Mouse (Mus musculus): ENCODE results near the gene Peli2. TPM values are rescaled to one million over a fixed set of nuclear protein-coding genes. Genes with fewer than 3 reads are reported as not detected.

Gene Peli2
- polyA plus RNA-seq, 1 experiment, result not detected

DNA sequence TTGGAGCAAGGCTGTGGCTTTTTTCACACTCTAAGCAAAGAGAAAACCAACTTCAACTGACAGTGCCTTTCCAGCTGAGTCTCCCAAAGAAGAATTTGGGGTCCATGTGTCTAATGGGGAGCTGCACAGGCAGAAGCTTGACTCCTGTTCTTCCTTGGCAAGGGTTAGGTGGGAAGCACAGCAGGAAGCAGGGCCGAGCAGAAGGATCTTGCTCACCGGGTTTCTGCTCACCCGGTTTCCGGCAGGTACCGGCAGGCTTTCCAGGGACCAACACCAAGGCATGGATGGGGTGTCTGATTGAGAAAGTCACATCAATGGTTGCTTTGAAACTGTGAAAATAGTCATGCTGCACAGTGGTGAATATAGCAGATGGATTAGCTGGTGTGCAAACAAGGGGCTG is 70.3 kb downstream of the Peli2 start:
- TF ChIP-seq GATA1 (IDR thresholded peaks at IDR 0.05; ENCODE audit: low read length), result no peak

GRCm38 (mm10) chr14:48191925-48192324 is 71.3 kb downstream of the Peli2 start:
- no peak for TF ChIP-seq GATA1 (IDR thresholded peaks at IDR 0.05; ENCODE audit: low read length)

DNA sequence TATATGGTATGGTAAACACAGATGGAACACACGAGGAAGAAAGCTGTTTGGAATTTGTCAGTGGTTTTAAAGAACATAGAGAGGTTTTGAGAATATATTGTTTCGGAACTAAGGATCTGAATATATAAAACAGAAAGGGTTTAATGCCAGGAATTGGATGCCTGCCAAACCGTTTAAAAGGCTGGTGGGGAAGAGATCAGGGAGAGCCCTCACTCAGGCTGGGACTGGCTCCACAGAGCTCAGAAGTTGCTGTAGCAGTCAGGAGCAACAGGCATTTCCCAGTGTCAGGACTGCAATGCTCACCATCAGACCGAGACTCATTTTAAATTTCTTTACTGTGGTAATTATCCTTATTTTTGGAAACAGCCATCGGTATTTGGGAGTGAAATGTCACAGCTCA is 76.2 kb downstream of the Peli2 start:
- TF ChIP-seq GATA1 (IDR thresholded peaks at IDR 0.05; ENCODE audit: low read length), result no peak

DNA sequence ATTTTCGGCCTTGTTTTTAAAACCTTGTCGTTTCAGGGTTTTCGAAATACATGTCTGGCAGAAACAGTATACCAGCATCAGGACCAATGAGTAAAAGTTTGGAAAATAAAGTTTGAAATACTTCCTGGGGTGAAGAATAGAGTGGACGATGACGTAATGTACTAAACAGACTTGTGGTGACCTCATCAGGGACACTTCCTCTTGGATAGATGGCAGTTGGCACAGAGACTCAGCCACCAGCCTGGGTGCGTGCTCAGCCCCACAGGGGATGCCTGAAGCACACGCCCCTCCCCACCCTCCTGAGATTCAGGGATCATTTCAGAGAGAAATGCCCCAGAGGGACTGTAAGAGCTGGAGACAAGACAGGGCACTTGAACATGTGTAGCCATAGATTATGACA is 76.7 kb downstream of the Peli2 start:
- no peak for TF ChIP-seq GATA1 (IDR thresholded peaks at IDR 0.05; ENCODE audit: low read length)

- TF ChIP-seq GATA1 (IDR thresholded peaks at IDR 0.05; ENCODE audit: low read length), result no peak
Measured at GRCm38 (mm10) chr14:48198190-48198954, 77.7 kb downstream of the Peli2 start.

DNA sequence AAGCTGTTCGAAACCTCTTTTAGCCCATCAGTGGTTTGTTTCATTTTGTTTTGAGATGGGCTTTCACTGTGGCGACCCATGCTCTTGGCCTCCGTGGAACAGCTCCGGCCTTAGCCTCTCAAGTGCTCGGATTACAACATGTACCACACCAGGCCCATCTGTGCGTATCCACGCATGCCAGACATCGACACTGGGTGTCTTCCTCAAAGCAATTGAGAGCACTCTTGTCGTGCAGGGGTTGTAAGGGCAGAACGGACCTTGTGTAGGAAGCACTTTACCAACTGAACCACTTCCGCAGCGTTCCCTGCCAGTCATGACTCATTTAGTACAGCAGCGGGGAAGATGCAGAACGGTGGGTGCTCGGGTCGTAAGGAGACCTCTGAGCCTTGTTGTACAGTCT is 78.3 kb downstream of the Peli2 start:
- TF ChIP-seq GATA1 (IDR thresholded peaks at IDR 0.05; ENCODE audit: low read length), result no peak

DNA sequence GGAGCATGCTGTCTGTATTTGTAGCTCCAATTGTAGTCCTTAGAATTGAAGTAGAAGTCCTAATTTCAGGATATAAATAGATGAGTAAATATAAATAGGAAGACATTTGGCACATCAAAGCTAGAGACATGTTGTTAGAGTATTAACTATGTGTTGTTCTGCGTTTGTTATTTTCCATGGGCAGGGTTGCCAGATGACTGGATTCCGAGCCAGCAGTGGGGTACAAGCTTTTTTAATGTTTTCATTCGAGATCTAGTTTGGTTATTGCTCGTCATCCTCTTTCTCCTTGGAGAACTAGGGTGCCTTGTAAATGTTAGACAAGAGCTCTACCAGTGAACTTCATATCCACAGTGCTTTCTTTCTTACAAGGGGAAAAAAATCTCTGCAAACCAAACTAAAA is 78.9 kb downstream of the Peli2 start:
- TF ChIP-seq GATA1 (IDR thresholded peaks at IDR 0.05; ENCODE audit: low read length), result no peak

DNA sequence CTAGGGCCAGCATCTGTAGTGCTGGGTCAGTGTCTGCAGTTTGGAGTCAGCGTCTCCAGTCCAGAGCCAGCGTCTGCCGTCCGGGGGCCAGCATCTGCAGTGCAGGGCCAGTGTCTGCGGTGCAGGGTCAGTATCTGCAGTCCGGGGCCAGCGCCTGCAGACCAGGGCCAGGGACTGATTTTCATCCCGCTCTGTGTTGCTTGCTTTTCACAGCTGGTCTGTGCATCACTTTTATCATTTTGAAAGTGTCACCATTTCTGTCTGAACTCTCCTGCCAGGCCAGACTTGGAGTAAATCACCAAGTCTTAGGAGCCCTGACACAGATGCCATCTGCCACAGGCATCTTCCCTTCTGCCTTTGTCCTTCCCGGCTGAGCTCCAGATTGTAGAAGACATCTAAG is 79.7 kb downstream of the Peli2 start:
- TF ChIP-seq GATA1 (IDR thresholded peaks at IDR 0.05; ENCODE audit: low read length), result no peak

GRCm38 (mm10) chr14:48200788-48201187 is 80.2 kb downstream of the Peli2 start:
- TF ChIP-seq GATA1 (IDR thresholded peaks at IDR 0.05; ENCODE audit: low read length), result no peak

- TF ChIP-seq GATA1 (IDR thresholded peaks at IDR 0.05; ENCODE audit: low read length), result no peak
Measured at GRCm38 (mm10) chr14:48201403-48201802, 80.8 kb downstream of the Peli2 start.

DNA sequence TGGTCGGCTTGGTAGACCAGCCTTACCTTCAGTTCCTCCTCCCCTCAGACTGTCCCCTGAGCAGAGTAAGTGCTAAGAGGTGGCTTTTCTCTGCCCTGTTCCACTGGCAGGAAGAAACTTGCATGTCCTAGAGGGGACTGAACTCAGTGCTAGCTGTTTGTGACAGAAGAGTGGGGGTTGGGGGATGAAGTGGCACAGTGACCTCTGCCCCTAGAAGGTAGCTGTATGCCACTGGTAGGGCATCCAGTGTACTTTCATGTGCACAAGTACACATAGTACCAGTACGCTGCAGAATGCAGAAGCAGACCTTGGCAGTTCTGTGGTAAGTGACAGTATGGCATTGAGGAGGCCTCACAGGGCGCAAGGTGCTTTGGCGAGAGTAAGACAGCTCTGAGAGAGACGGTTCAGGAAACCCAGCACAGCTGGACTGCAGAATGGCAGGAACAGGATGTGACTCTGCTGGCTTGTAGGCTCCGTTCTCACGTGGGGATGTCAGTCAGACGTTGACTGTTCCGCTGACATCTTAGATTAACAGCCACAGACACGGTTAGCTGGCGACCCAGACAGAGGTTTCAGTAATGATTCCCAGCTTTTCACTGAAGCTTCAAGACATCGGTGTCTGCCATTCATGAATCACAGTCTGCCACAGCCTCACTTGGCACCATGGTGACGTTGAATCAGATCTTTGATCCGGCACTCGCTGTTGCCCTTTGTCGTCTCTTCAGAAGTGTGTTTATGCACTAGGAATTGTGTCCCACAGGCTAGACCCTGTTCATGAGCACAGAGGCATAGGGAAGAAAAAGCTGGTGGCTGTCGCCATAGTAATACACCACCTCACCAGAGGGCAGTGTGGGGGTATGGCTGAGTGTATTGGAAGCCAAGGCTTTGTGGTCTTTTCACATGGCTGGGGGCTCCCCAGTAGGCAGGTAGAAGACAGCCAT is 81.7 kb downstream of the Peli2 start:
- TF ChIP-seq GATA1 (IDR thresholded peaks at IDR 0.05; ENCODE audit: low read length), result no peak

- no peak for TF ChIP-seq GATA1 (IDR thresholded peaks at IDR 0.05; ENCODE audit: low read length)
Measured at GRCm38 (mm10) chr14:48205044-48205443, 84.4 kb downstream of the Peli2 start.

DNA sequence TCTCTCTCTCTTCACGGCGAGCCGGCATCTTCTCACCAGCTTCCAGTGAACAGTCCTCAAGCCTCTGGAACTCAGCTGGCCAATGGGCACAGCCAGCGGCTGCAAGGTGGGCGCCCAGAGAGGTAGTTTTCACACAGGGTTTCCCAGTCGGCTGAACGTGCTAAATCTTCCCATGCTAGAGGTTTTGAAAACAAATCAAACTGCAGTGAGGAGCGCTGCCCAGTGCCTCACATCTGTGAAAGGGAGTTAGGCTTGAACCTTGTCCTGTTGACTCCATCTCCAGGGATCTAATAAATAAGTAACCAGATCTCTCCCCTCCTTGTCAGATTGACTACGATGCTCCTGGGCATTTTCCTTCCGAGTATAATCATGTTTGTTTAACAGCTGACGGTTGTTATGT is 85.0 kb downstream of the Peli2 start:
- no peak for TF ChIP-seq GATA1 (IDR thresholded peaks at IDR 0.05; ENCODE audit: low read length)

DNA sequence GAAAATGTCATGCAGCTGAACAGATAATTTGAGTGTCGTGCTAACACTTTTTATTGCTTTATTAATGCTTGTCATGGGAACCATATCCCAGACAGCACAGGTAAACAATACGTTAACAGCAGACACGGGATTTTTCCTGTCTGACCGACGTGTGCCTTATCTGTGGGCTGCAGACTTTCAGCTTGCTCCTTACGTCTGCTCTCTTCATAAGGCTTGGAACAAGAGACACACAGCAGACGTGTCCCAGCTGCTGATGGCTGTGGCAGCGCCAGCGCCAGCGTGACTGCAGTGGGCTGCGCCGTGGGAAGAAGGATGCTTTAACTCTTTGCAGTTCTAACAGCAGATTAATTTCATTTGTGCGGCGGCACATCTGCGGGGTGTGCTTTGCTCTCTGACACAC is 86.5 kb downstream of the Peli2 start:
- no peak for TF ChIP-seq GATA1 (IDR thresholded peaks at IDR 0.05; ENCODE audit: low read length)

DNA sequence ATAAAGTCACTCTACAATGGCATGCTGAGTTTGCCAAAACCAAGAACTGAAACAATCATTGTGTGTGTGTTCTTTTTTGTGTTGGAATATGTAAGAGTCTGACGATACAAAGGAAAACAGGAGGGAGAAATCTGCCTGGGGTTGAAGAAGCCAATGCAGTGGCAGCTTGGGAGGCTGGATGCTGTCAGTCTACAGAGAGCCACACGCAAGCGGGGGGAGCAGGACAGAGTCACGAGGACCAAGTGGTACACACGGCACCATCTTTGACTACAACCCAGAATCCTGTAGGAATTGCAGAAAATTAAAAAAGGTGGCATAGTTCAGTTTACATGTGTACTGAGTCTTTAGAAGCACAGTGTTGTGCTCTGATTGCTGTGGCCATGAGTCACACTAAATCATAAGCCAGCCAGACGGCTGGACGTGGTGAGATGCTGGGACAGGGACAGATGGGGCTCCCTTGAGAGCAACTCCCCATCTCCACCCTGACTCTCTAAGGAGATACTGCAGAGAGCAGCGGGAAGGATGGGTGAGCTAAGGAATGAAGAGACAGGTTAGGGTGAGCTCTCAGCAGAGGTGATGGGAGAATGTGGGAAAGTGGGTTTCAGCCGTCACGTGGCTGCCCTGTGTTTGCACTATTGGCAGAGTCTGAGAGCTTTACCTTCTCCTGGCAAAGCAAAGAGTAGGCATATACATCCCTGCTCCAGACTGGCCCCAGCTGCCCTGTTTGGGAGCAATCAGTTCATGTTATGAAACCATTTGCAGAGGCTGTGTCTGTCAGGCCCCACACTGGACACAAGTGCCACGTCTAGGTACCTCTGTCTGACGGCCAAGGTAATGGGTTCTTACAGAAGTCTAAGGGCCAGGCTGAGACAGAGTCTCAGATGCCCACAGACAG is 87.4 kb downstream of the Peli2 start:
- no peak for TF ChIP-seq GATA1 (IDR thresholded peaks at IDR 0.05; ENCODE audit: low read length)

- no peak for TF ChIP-seq GATA1 (IDR thresholded peaks at IDR 0.05; ENCODE audit: low read length)
Measured at GRCm38 (mm10) chr14:48209436-48209835, 88.8 kb downstream of the Peli2 start.

Data from G1E-ER4 (cell line).